Mouse (Mus musculus) embryonic fibroblast, embryonic 13.5 days (primary cell): ENCODE measurements around the gene Chia1.

Experiments used
- CTCF ChIP-seq: IDR thresholded peaks from 2 replicates; pipeline ENCODE4 v1.5.1; 2011; ENCODE audit warnings: mild to moderate bottlenecking, control low read depth, low read length, moderate library complexity, borderline replicate concordance; ENCODE audit not compliant: insufficient read depth
- POLR2A ChIP-seq: IDR thresholded peaks from 2 replicates; pipeline ENCODE4 v1.6.1; 2011; ENCODE audit warnings: low read depth, mild to moderate bottlenecking, control low read depth, low read length, moderate library complexity

DNA sequence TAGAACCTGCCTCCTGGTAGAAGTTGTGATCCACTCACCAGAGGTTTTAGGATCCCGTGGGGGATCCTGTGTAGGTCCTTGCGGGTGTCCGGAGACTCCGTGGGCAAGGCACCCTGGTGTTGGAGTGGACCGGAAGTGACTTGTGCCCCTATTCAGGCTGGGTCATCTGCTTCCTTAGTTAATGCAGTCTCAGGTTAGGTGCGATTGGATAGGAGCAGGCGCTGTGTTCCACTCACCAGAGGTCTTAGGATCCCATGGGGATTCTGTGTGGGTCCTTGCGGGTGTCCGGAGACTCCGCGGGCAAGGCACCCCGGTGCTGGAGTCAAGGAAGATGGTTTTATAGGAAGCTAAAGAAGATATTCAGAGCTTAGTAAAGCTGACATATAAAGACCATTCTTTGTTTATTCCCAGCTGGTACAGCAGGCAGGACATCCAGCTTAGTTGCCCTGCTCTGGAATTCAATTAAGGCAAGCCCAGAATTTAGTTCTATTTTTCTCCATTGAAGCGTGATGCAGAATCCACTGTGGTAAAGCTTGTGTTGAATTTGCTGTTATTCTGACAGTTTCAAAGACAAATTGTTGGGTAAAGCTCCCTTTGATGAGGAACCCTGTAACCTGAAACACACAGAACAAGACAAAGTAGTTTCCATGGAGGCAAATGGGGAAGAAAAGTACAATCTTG is 64.6 kb downstream of the Chia1 start:
- TF ChIP-seq POLR2A (no peak), CTCF (no peak)
